Mouse (Mus musculus) thymus, adult 2 months (tissue): Measurements from ENCODE around the gene Tfcp2.

Source experiments
- CTCF ChIP-seq: fragments of 200-500 bp; IDR thresholded peaks from 2 replicates; pipeline ENCODE4 v1.5.1; 2012; ENCODE audit warnings: mild to moderate bottlenecking, control low read depth, low read length, moderate library complexity, borderline replicate concordance; ENCODE audit not compliant: control insufficient read depth, poor library complexity, insufficient read depth; ENCODE audit errors: extremely low read depth
- POLR2A ChIP-seq: fragments of 200-500 bp; IDR thresholded peaks from 2 replicates; pipeline ENCODE4 v1.6.1; 2012; ENCODE audit warnings: mild to moderate bottlenecking, low read length, control low read depth, moderate library complexity; ENCODE audit not compliant: control insufficient read depth, poor library complexity, insufficient read depth; ENCODE audit errors: extremely low read depth

DNA sequence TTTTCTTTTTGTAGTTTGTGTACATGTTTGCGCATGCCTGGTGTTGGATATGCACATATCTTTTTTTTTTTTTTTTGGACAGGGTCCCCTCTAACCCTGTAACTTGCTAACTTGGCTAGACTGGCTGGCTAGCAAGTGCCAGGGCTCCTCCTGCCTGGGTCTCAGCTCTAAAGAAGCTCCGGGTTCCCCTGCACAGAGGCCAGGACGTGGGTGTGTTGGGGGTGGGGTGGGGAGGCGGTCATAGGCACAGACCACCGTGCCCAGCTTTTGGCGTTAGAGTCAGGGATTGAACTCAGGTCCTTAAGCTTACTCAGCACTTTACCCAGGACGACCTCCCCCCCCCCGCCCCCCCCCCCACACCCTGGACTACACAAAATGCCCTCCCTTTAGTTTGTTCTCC lies 84.1 kb downstream of the Tfcp2 start:
- TF ChIP-seq CTCF = no peak
- no peak for TF ChIP-seq POLR2A
